Mouse (Mus musculus) forebrain, embryonic 14.5 days (tissue): ENCODE measurements around the gene Oosp2. TPM values are rescaled to one million over a fixed set of nuclear protein-coding genes. Genes with fewer than 3 reads are reported as not detected.

ENCODE experiments used
- ATAC-seq: fragments of 200-750 bp; cut with Nextera tagmentation; 2 replicates; pipeline ENCODE4 v1.8.0; 2017; ENCODE audit warnings: mild to moderate bottlenecking, moderate library complexity
- DNase-seq: peaks from one replicate; pipeline ENCODE4 v3.0.0-alpha.2; 2015; ENCODE audit warnings: low spot score
- H3K27ac ChIP-seq: fragments of 300-500 bp; sonication (generic); 2 replicates; pipeline ENCODE4 v1.5.1; 2014; ENCODE audit warnings: low read depth, mild to moderate bottlenecking, control low read depth, low read length, moderate library complexity
- H3K27me3 ChIP-seq: fragments of 300-500 bp; sonication (generic); replicated peaks from 2 replicates; pipeline ENCODE4 v1.6.1; 2014; ENCODE audit warnings: low read length, control low read depth, mixed read lengths; ENCODE audit not compliant: control insufficient read depth, insufficient read depth
- H3K36me3 ChIP-seq: fragments of 300-500 bp; sonication (generic); 2 replicates; pipeline ENCODE4 v1.6.1; 2014; ENCODE audit warnings: low read length, control low read depth; ENCODE audit not compliant: control insufficient read depth, insufficient read depth
- H3K4me1 ChIP-seq: fragments of 300-500 bp; sonication (generic); 2 replicates; pipeline ENCODE4 v1.6.1; 2014; ENCODE audit warnings: antibody characterized with exemption, low read length, control low read depth; ENCODE audit not compliant: control insufficient read depth, insufficient read depth
- H3K4me2 ChIP-seq: fragments of 300-500 bp; sonication (generic); 2 replicates; pipeline ENCODE4 v1.6.1; 2014; ENCODE audit warnings: mild to moderate bottlenecking, control low read depth, low read length
- H3K4me3 ChIP-seq: fragments of 300-500 bp; sonication (generic); 2 replicates; pipeline ENCODE4 v1.5.1; 2014; ENCODE audit warnings: low read depth, low read length, control low read depth
- H3K9ac ChIP-seq: fragments of 300-500 bp; sonication (generic); 2 replicates; pipeline ENCODE4 v1.6.1; 2014; ENCODE audit warnings: mild to moderate bottlenecking, low read length, control low read depth, moderate library complexity
- H3K9me3 ChIP-seq: fragments of 300-500 bp; sonication (generic); replicated peaks from 2 replicates; pipeline ENCODE4 v1.6.1; 2016; ENCODE audit warnings: low read length, control low read depth, mixed read lengths; ENCODE audit not compliant: control insufficient read depth
- WGBS: fragments of 180-500 bp; shearing (Covaris S2); extraction: QIAGEN DNeasy Blood & Tissue Kit; methylation state at CpG from one replicate; pipeline ENCODE4 v1.1.7; 2014; 5-methylcytosine and 5-hydroxymethylcytosine counted together
- polyA plus RNA-seq: library from polyadenylated mRNA; unstranded; fragments of >200 nt; fragmentation: Nextera tagmentation; extraction: Ambion mirVana; gene quantifications from 2 replicates; pipeline ENCODE4 v1.2.1, GENCODE M21; 2014

The Oosp2 gene
- not detected in 2 replicates for polyA plus RNA-seq

GRCm38 (mm10) chr19:11660459-11660858 is at the start of gene Oosp2:
Gene Oosp2 (minus strand): TSS chr19:11660559.
- no peak for DNase-seq
- no peak within 1 kb of the TSS for H3K9ac ChIP-seq
- no peak within 1 kb of the TSS for H3K4me3 ChIP-seq
- H3K4me2 ChIP-seq, result no peak within 1 kb of the TSS
- H3K4me1 ChIP-seq, result no peaks in the 10 kb centered on the region
- H3K27ac ChIP-seq, result no peak within 1 kb of the TSS
- 92% methylated on average over 5 of the region's 5 CpGs for WGBS
- no peaks in the 10 kb centered on the region for H3K27me3 ChIP-seq
- no peaks in the 10 kb centered on the region for H3K9me3 ChIP-seq
- H3K36me3 ChIP-seq, result no peaks in the 10 kb centered on the region
- ATAC-seq, result no peak

- WGBS, result 92% methylated on average over 6 of the region's 6 CpGs
- DNase-seq (no peak), ATAC-seq (no peak)
Observed at GRCm38 (mm10) chr19:11698342-11698741, 38.0 kb upstream of the Oosp2 start.

GRCm38 (mm10) chr19:11696755-11697154 is 36.4 kb upstream of the Oosp2 start, which contains the start of gene Oosp3:
Gene Oosp3 (plus strand): TSS chr19:11697055.
- Histone ChIP-seq H3K9ac (no peak within 1 kb of the TSS), H3K4me3 (no peak within 1 kb of the TSS), H3K9me3 (no peaks in the 10 kb centered on the region), H3K4me1 (no peaks in the 10 kb centered on the region), H3K36me3 (no peaks in the 10 kb centered on the region), H3K27me3 (no peaks in the 10 kb centered on the region), H3K27ac (no peak within 1 kb of the TSS), H3K4me2 (no peak within 1 kb of the TSS)
- ATAC-seq (no peak), DNase-seq (no peak)
- 79% methylated on average over 2 of the region's 2 CpGs for WGBS

More at GRCm38 (mm10) chr19:11698342-11698741, 38.0 kb upstream of the Oosp2 start:
- Histone ChIP-seq H3K4me2 (no peak overlapping the region), H3K9me3 (no peaks in the 10 kb centered on the region), H3K27me3 (no peaks in the 10 kb centered on the region), H3K9ac (no peak overlapping the region), H3K4me1 (no peaks in the 10 kb centered on the region), H3K4me3 (no peak overlapping the region), H3K36me3 (no peaks in the 10 kb centered on the region), H3K27ac (no peak overlapping the region)

- Histone ChIP-seq H3K4me1 (no peaks in the 10 kb centered on the region), H3K9me3 (no peaks in the 10 kb centered on the region), H3K27me3 (no peaks in the 10 kb centered on the region), H3K36me3 (no peaks in the 10 kb centered on the region), H3K27ac (no peak overlapping the region), H3K4me3 (no peak overlapping the region), H3K4me2 (no peak overlapping the region), H3K9ac (no peak overlapping the region)
- DNase-seq (no peak), ATAC-seq (no peak)
- 51% methylated on average over 1 of the region's 1 CpGs for WGBS
Observed at GRCm38 (mm10) chr19:11691454-11691853, 31.1 kb upstream of the Oosp2 start.

GRCm38 (mm10) chr19:11690839-11691238 is 30.5 kb upstream of the Oosp2 start, which contains the start of gene Oosp1:
Gene Oosp1 (minus strand): TSS chr19:11691150.
- Histone ChIP-seq H3K4me2 (no peak within 1 kb of the TSS), H3K27ac (no peak within 1 kb of the TSS), H3K4me3 (no peak within 1 kb of the TSS), H3K9ac (no peak within 1 kb of the TSS), H3K4me1 (no peaks in the 10 kb centered on the region), H3K36me3 (no peaks in the 10 kb centered on the region), H3K27me3 (no peaks in the 10 kb centered on the region), H3K9me3 (no peaks in the 10 kb centered on the region)
- 78% methylated on average over 5 of the region's 5 CpGs for WGBS
- no peak for ATAC-seq
- no peak for DNase-seq

GRCm38 (mm10) chr19:11661562-11661961 is 1.2 kb upstream of the Oosp2 start:
- Histone ChIP-seq H3K27me3 (no peaks in the 10 kb centered on the region), H3K4me3 (no peak overlapping the region), H3K36me3 (no peaks in the 10 kb centered on the region), H3K27ac (no peak overlapping the region), H3K9ac (no peak overlapping the region), H3K9me3 (no peaks in the 10 kb centered on the region), H3K4me1 (no peaks in the 10 kb centered on the region), H3K4me2 (no peak overlapping the region)
- no peak for ATAC-seq
- DNase-seq, result no peak

- H3K4me1 ChIP-seq, result no peaks in the 10 kb centered on the region
- WGBS, result 73% methylated on average over 2 of the region's 2 CpGs
- H3K27me3 ChIP-seq, result no peaks in the 10 kb centered on the region
- no peaks in the 10 kb centered on the region for H3K9me3 ChIP-seq
- no peak for DNase-seq
- no peak overlapping the region for H3K27ac ChIP-seq
- no peak overlapping the region for H3K4me2 ChIP-seq
- ATAC-seq, result no peak
- H3K4me3 ChIP-seq, result no peak overlapping the region
- H3K9ac ChIP-seq, result no peak overlapping the region
- no peaks in the 10 kb centered on the region for H3K36me3 ChIP-seq
Observed at GRCm38 (mm10) chr19:11659142-11659541, 1.2 kb downstream of the Oosp2 start.

GRCm38 (mm10) chr19:11649564-11649963 is 10.8 kb downstream of the Oosp2 start:
- Histone ChIP-seq H3K36me3 (no peaks in the 10 kb centered on the region), H3K27ac (no peak overlapping the region), H3K4me3 (no peak overlapping the region), H3K9me3 (no peaks in the 10 kb centered on the region), H3K4me2 (no peak overlapping the region), H3K27me3 (no peaks in the 10 kb centered on the region), H3K9ac (no peak overlapping the region), H3K4me1 (no peaks in the 10 kb centered on the region)
- DNase-seq (no peak), ATAC-seq (no peak)
- WGBS, result 82% methylated on average over 4 of the region's 4 CpGs

GRCm38 (mm10) chr19:11646166-11646565 is 14.2 kb downstream of the Oosp2 start:
- Histone ChIP-seq H3K27me3 (no peaks in the 10 kb centered on the region), H3K9ac (no peak overlapping the region), H3K4me1 (no peaks in the 10 kb centered on the region), H3K27ac (no peak overlapping the region), H3K36me3 (no peaks in the 10 kb centered on the region), H3K4me3 (no peak overlapping the region), H3K9me3 (no peaks in the 10 kb centered on the region), H3K4me2 (no peak overlapping the region)
- DNase-seq (no peak), ATAC-seq (no peak)
- 82% methylated on average over 3 of the region's 3 CpGs for WGBS
